Mouse (Mus musculus): ENCODE data around the gene Mllt11. TPM values are rescaled to one million over a fixed set of nuclear protein-coding genes. Genes with fewer than 3 reads are reported as not detected.
A peak's percentile ranks its signal among the peaks of the same experiment; 100 is the strongest.

Mllt11 gene
- polyA plus RNA-seq, 1 experiment from 2014 or later = 14.8 TPM

GRCm38 (mm10) chr3:95228894-95229780 is 2.8 kb downstream of the Mllt11 start:
- peak overlapping the region; percentile 97 for H3K4me3 ChIP-seq (replicated peaks)
- peak overlapping the region; percentile 71 for H3K4me2 ChIP-seq
- peaks cover 47% of the 10 kb centered on the region for H3K36me3 ChIP-seq
- peak overlapping the region; percentile 93 for H3K9ac ChIP-seq (replicated peaks)
- H3K4me1 ChIP-seq (replicated peaks) = peaks cover 38% of the 10 kb centered on the region
- H3K27me3 ChIP-seq = no peaks in the 10 kb centered on the region
- H3K9me3 ChIP-seq = no peaks in the 10 kb centered on the region
- under 1% methylated on average over 43 of the region's 43 CpGs for WGBS
- peak overlapping the region; percentile 93 for H3K27ac ChIP-seq
- no peak for ATAC-seq (ENCODE audit: insufficient number of reproducible peaks, insufficient read depth, low FRiP score, low TSS enrichment, low read depth)

- Histone ChIP-seq H3K27ac (peak within 1 kb of the TSS; percentile 93), H3K9ac (replicated peaks) (peak within 1 kb of the TSS; percentile 93), H3K4me2 (peak within 1 kb of the TSS; percentile 71), H3K9me3 (no peaks in the 10 kb centered on the region), H3K27me3 (no peaks in the 10 kb centered on the region), H3K4me1 (replicated peaks) (peaks cover 40% of the 10 kb centered on the region), H3K4me3 (replicated peaks) (peak within 1 kb of the TSS; percentile 97), H3K36me3 (peaks cover 46% of the 10 kb centered on the region)
- WGBS = under 1% methylated on average over 64 of the region's 64 CpGs
- peak; percentile 87 for ATAC-seq (ENCODE audit: insufficient number of reproducible peaks, insufficient read depth, low FRiP score, low TSS enrichment, low read depth)
These were observed 3.6 kb downstream of the Mllt11 start, which contains the start of gene Cdc42se1 for GRCm38 (mm10) chr3:95228148-95228893. Gene Cdc42se1, plus strand, starts transcription at chr3:95228732.

- Histone ChIP-seq H3K27me3 (no peaks in the 10 kb centered on the region), H3K4me2 (peak overlapping the region; percentile 71), H3K36me3 (peaks cover 46% of the 10 kb centered on the region), H3K4me3 (replicated peaks) (peak overlapping the region; percentile 97), H3K4me1 (replicated peaks) (peaks cover 40% of the 10 kb centered on the region), H3K9ac (replicated peaks) (peak overlapping the region; percentile 93), H3K27ac (0 out of 2 replicates have a peak overlapping the region, but pooled peaks have one; percentile 12), H3K9me3 (no peaks in the 10 kb centered on the region)
- ATAC-seq (ENCODE audit: insufficient number of reproducible peaks, insufficient read depth, low FRiP score, low TSS enrichment, low read depth) = no peak
- 32% methylated on average over 1 of the region's 1 CpGs for WGBS
These were observed 4.8 kb downstream of the Mllt11 start for GRCm38 (mm10) chr3:95227214-95227613.

GRCm38 (mm10) chr3:95224295-95224694 is 7.7 kb downstream of the Mllt11 start:
- Histone ChIP-seq H3K4me1 (replicated peaks) (peaks cover 14% of the 10 kb centered on the region), H3K4me3 (replicated peaks) (no peak overlapping the region), H3K27ac (no peak overlapping the region), H3K27me3 (no peaks in the 10 kb centered on the region), H3K4me2 (no peak overlapping the region; the same call in 1 of the 2 replicates), H3K9ac (replicated peaks) (no peak overlapping the region; the same call in 1 of the 2 replicates), H3K36me3 (peaks cover 60% of the 10 kb centered on the region), H3K9me3 (no peaks in the 10 kb centered on the region)
- WGBS = 30% methylated on average over 6 of the region's 6 CpGs
- ATAC-seq (ENCODE audit: insufficient number of reproducible peaks, insufficient read depth, low FRiP score, low TSS enrichment, low read depth) = no peak

GRCm38 (mm10) chr3:95223041-95223440 is 8.9 kb downstream of the Mllt11 start:
- no peaks in the 10 kb centered on the region for H3K27me3 ChIP-seq
- H3K27ac ChIP-seq = no peak overlapping the region
- H3K4me2 ChIP-seq = no peak overlapping the region
- 94% methylated on average over 2 of the region's 2 CpGs for WGBS
- no peaks in the 10 kb centered on the region for H3K9me3 ChIP-seq
- H3K36me3 ChIP-seq = peaks cover 67% of the 10 kb centered on the region
- no peak overlapping the region for H3K4me3 ChIP-seq (replicated peaks)
- H3K4me1 ChIP-seq (replicated peaks) = peaks cover 14% of the 10 kb centered on the region
- no peak for ATAC-seq (ENCODE audit: insufficient number of reproducible peaks, insufficient read depth, low FRiP score, low TSS enrichment, low read depth)
- no peak overlapping the region for H3K9ac ChIP-seq (replicated peaks)

- H3K27ac ChIP-seq = peak overlapping the region; percentile 100
- H3K9me3 ChIP-seq = no peaks in the 10 kb centered on the region
- WGBS = 80% methylated on average over 6 of the region's 6 CpGs
- H3K27me3 ChIP-seq = no peaks in the 10 kb centered on the region
- H3K9ac ChIP-seq (replicated peaks) = peak overlapping the region; percentile 91; the same call in 1 of the 2 replicates
- H3K4me3 ChIP-seq (replicated peaks) = peak overlapping the region; percentile 73
- no peak for ATAC-seq (ENCODE audit: insufficient number of reproducible peaks, insufficient read depth, low FRiP score, low TSS enrichment, low read depth)
- peak overlapping the region; percentile 68 for H3K4me2 ChIP-seq
- H3K4me1 ChIP-seq (replicated peaks) = peaks cover 6% of the 10 kb centered on the region
- peaks cover 65% of the 10 kb centered on the region for H3K36me3 ChIP-seq
These were observed 13.4 kb downstream of the Mllt11 start for GRCm38 (mm10) chr3:95218466-95219137.

GRCm38 (mm10) chr3:95217255-95218134 is 14.5 kb downstream of the Mllt11 start, which contains the start of gene Gabpb2:
Gene Gabpb2, minus strand, starts transcription at chr3:95217916.
- H3K4me1 ChIP-seq (replicated peaks) = peaks cover 6% of the 10 kb centered on the region
- peak within 1 kb of the TSS; percentile 73 for H3K4me3 ChIP-seq (replicated peaks)
- peak; percentile 90 for ATAC-seq (ENCODE audit: insufficient number of reproducible peaks, insufficient read depth, low FRiP score, low TSS enrichment, low read depth)
- peaks cover 59% of the 10 kb centered on the region for H3K36me3 ChIP-seq
- peak within 1 kb of the TSS; percentile 100 for H3K27ac ChIP-seq
- no peaks in the 10 kb centered on the region for H3K9me3 ChIP-seq
- peak within 1 kb of the TSS; percentile 91 for H3K9ac ChIP-seq (replicated peaks)
- H3K4me2 ChIP-seq = peak within 1 kb of the TSS; percentile 68
- WGBS = under 1% methylated on average over 56 of the region's 56 CpGs
- H3K27me3 ChIP-seq = no peaks in the 10 kb centered on the region

- Histone ChIP-seq H3K36me3 (peaks cover 62% of the 10 kb centered on the region), H3K27ac (peak overlapping the region; percentile 100), H3K4me2 (peak overlapping the region; percentile 68), H3K9me3 (no peaks in the 10 kb centered on the region), H3K4me3 (replicated peaks) (peak overlapping the region; percentile 73), H3K9ac (replicated peaks) (peak overlapping the region; percentile 91; the same call in 1 of the 2 replicates), H3K27me3 (no peaks in the 10 kb centered on the region), H3K4me1 (replicated peaks) (peaks cover 6% of the 10 kb centered on the region)
- no peak; the same call in 1 of the 2 replicates for ATAC-seq (ENCODE audit: insufficient number of reproducible peaks, insufficient read depth, low FRiP score, low TSS enrichment, low read depth)
- 21% methylated on average over 4 of the region's 4 CpGs for WGBS
These were observed 15.2 kb downstream of the Mllt11 start for GRCm38 (mm10) chr3:95216655-95217254.

GRCm38 (mm10) chr3:95213609-95213975 is 18.4 kb downstream of the Mllt11 start:
- H3K27me3 ChIP-seq = no peaks in the 10 kb centered on the region
- peaks cover 6% of the 10 kb centered on the region for H3K4me1 ChIP-seq (replicated peaks)
- ATAC-seq (ENCODE audit: insufficient number of reproducible peaks, insufficient read depth, low FRiP score, low TSS enrichment, low read depth) = no peak
- H3K27ac ChIP-seq = no peak overlapping the region
- no peak overlapping the region for H3K4me2 ChIP-seq
- no peak overlapping the region for H3K4me3 ChIP-seq (replicated peaks)
- H3K9me3 ChIP-seq = no peaks in the 10 kb centered on the region
- H3K36me3 ChIP-seq = peaks cover 44% of the 10 kb centered on the region
- 97% methylated on average over 1 of the region's 1 CpGs for WGBS
- no peak overlapping the region for H3K9ac ChIP-seq (replicated peaks)
